Mouse (Mus musculus): ENCODE measurements around the gene Saa3. TPM values are rescaled to one million over a fixed set of nuclear protein-coding genes. Genes with fewer than 3 reads are reported as not detected.
"Not testable (repeated sequence)": the region's sequence is repeated elsewhere in the genome, so short reads cannot be mapped to it uniquely, and the experiment has no call there.

Saa3 gene
- polyA plus RNA-seq, 1 experiment from 2014 or later = 0.31 TPM

DNA sequence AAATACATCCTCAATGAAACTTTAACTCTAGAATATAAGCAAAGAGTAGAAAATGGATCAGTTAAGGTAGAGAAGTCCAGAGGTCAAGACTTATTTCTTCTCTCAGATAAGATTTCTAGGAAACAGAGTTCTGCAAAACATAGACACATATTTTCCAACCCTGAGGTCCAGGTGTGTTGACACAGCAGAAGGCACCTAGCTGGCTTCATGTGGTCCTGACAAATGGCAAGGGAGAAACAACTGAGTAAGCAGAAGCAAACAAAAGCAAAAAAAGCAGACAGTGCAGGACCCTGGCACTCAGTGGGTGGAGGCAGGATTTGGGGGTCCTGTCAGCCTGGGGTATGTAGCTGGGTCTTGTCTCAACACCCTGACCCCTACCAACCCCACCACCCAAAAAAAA lies 34.8 kb downstream of the Saa3 start:
- Histone ChIP-seq H3K4me3 (ENCODE audit: low read depth, low read length) (no peak overlapping the region), H3K4me2 (ENCODE audit: low read length) (no peak overlapping the region), H3K27ac (ENCODE audit: low read length) (no peak overlapping the region), H3K9ac (ENCODE audit: low read depth, low read length) (no peak overlapping the region), H3K27me3 (ENCODE audit: control insufficient read depth, insufficient read depth, low read depth, low read length) (no peaks in the 10 kb centered on the region), H3K9me3 (replicated peaks; ENCODE audit: control insufficient read depth, low read length, poor library complexity, severe bottlenecking) (no peaks in the 10 kb centered on the region), H3K36me3 (ENCODE audit: control insufficient read depth, insufficient read depth, low read length) (no peaks in the 10 kb centered on the region), H3K4me1 (ENCODE audit: control insufficient read depth, insufficient read depth, low read length) (no peaks in the 10 kb centered on the region)
- no peak for ATAC-seq

DNA sequence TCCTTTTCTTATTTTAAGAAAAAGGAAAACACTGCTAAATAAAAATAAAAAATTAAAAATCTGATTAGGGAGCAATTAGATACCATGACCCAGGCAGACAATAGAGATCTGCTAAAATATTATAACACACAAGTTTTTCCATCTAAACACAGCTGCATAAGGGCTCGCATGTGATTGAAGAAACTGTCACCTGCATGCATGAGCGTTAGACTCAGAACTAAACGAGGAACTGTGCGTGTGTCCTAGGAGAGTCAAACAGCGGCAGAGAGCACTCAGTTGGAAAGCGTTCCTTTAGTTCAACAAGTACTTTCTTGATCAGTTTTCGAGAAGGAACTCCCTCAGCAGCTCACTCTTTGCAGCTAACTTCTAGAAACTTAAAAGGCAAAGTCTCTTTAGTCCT lies 36.5 kb downstream of the Saa3 start:
- ATAC-seq; H3K27me3 ChIP-seq (ENCODE audit: control insufficient read depth, insufficient read depth, low read depth, low read length); H3K27ac ChIP-seq (ENCODE audit: low read length); H3K4me3 ChIP-seq (ENCODE audit: low read depth, low read length); H3K4me2 ChIP-seq (ENCODE audit: low read length); H3K4me1 ChIP-seq (ENCODE audit: control insufficient read depth, insufficient read depth, low read length); H3K9me3 ChIP-seq (replicated peaks; ENCODE audit: control insufficient read depth, low read length, poor library complexity, severe bottlenecking); H3K9ac ChIP-seq (ENCODE audit: low read depth, low read length); H3K36me3 ChIP-seq (ENCODE audit: control insufficient read depth, insufficient read depth, low read length): not testable (repeated sequence)
- WGBS = 83% methylated on average over 7 of the region's 7 CpGs

DNA sequence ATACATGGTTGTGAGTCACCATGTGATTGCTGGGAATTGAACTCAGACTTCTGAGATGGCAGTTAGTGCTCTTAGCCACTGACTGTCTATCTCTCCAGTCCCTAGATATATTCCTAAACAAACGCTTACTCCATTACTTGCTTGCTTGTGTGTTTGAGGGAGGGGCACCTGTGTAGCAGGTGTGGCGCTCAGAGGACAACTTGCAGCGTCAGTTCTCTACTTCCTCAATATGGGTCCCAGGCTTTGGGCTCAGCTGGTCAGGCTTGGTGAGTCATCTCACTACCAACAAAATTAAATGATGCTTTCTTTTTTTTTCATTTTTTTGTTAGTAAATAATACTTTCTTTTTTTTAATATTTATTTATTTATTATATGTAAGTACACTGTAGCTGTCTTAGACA lies 37.1 kb downstream of the Saa3 start:
- Histone ChIP-seq H3K4me1 (ENCODE audit: control insufficient read depth, insufficient read depth, low read length) (no peaks in the 10 kb centered on the region), H3K36me3 (ENCODE audit: control insufficient read depth, insufficient read depth, low read length) (no peaks in the 10 kb centered on the region), H3K9ac (ENCODE audit: low read depth, low read length) (no peak overlapping the region), H3K27me3 (ENCODE audit: control insufficient read depth, insufficient read depth, low read depth, low read length) (no peaks in the 10 kb centered on the region), H3K4me3 (ENCODE audit: low read depth, low read length) (no peak overlapping the region), H3K27ac (ENCODE audit: low read length) (no peak overlapping the region), H3K4me2 (ENCODE audit: low read length) (no peak overlapping the region), H3K9me3 (replicated peaks; ENCODE audit: control insufficient read depth, low read length, poor library complexity, severe bottlenecking) (no peaks in the 10 kb centered on the region)
- 95% methylated on average over 3 of the region's 3 CpGs for WGBS
- ATAC-seq = no peak

DNA sequence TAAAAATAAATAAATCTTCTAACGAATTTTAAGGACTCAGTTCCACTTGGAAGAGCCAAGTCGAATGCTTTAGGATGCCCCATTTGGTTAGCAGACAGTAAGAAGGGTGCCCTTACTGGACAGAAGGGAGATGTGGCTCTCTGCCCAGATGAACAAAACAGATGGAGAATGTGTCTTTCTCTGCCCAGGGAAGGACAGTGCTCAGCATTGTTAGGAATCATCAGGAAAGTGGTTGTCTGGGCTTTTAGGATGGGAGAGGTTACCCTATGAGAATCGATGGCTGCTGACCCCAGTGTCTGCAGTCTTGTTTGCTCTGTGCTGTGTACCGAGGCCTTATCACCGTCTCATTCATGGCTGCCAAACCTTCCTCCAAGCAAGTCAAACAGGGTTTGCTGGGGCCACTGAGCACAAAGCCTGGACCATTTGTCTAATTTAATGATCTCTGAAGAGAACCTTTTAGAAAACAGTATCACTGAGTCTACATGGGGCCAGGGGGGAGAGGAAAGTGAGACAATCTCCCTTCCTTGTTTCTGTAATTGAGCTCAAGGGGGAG lies 38.6 kb downstream of the Saa3 start:
- Histone ChIP-seq H3K4me1 (ENCODE audit: control insufficient read depth, insufficient read depth, low read length) (no peaks in the 10 kb centered on the region), H3K4me3 (ENCODE audit: low read depth, low read length) (no peak overlapping the region), H3K9ac (ENCODE audit: low read depth, low read length) (no peak overlapping the region), H3K4me2 (ENCODE audit: low read length) (no peak overlapping the region), H3K27me3 (ENCODE audit: control insufficient read depth, insufficient read depth, low read depth, low read length) (no peaks in the 10 kb centered on the region), H3K36me3 (ENCODE audit: control insufficient read depth, insufficient read depth, low read length) (no peaks in the 10 kb centered on the region), H3K9me3 (replicated peaks; ENCODE audit: control insufficient read depth, low read length, poor library complexity, severe bottlenecking) (no peaks in the 10 kb centered on the region), H3K27ac (ENCODE audit: low read length) (no peak overlapping the region)
- WGBS = 63% methylated on average over 5 of the region's 5 CpGs
- no peak for ATAC-seq

DNA sequence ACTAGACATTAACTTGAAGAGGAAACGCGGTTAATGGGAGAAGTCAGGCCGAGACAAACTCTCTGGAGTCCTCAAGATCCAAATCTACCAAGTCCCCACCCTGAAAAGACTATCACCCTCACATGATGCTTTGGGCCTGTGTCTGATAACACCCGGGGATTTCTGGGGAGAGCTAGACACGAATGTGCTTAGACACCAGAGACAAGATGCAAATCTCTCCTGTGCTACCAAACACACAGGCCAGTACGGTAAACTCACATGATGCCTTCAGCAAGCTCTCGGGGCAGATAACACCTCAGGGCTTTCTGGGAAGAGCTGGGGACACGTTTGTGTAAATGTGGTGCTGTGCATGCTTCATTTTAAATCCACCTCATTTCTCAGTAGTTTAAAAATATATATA lies 39.6 kb downstream of the Saa3 start:
- WGBS = 88% methylated on average over 8 of the region's 8 CpGs
- no peak overlapping the region for H3K27ac ChIP-seq (ENCODE audit: low read length)

DNA sequence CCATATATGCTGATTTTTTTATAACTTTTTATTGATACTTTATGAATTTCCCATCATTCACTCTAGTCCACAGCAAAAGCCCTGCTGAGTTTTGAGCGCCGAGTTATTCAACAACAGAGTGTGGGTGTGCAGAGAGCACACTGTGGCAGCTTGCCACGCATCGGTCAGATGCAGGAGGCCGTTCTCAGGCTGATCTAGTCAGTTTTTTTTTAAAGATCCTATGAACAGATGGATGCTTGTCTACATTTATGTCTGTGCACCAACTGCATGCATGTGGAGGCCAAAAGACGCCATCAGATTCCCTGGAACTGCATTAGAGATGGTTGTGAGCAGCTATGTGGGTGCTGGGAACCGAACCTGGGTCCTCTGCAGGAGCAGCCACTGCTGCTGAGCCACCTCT lies 40.4 kb downstream of the Saa3 start:
- no peak for ATAC-seq
- WGBS = 95% methylated on average over 7 of the region's 7 CpGs
- H3K36me3 ChIP-seq (ENCODE audit: control insufficient read depth, insufficient read depth, low read length) = no peaks in the 10 kb centered on the region

More for the DNA sequence above, 39.6 kb downstream of the Saa3 start:
- H3K9ac ChIP-seq (ENCODE audit: low read depth, low read length) = no peak overlapping the region
- no peaks in the 10 kb centered on the region for H3K4me1 ChIP-seq (ENCODE audit: control insufficient read depth, insufficient read depth, low read length)
- H3K9me3 ChIP-seq (replicated peaks; ENCODE audit: control insufficient read depth, low read length, poor library complexity, severe bottlenecking) = no peaks in the 10 kb centered on the region
- H3K4me3 ChIP-seq (ENCODE audit: low read depth, low read length) = no peak overlapping the region
- H3K4me2 ChIP-seq (ENCODE audit: low read length) = no peak overlapping the region
- H3K36me3 ChIP-seq (ENCODE audit: control insufficient read depth, insufficient read depth, low read length) = no peaks in the 10 kb centered on the region
- ATAC-seq = no peak
- H3K27me3 ChIP-seq (ENCODE audit: control insufficient read depth, insufficient read depth, low read depth, low read length) = no peaks in the 10 kb centered on the region

DNA sequence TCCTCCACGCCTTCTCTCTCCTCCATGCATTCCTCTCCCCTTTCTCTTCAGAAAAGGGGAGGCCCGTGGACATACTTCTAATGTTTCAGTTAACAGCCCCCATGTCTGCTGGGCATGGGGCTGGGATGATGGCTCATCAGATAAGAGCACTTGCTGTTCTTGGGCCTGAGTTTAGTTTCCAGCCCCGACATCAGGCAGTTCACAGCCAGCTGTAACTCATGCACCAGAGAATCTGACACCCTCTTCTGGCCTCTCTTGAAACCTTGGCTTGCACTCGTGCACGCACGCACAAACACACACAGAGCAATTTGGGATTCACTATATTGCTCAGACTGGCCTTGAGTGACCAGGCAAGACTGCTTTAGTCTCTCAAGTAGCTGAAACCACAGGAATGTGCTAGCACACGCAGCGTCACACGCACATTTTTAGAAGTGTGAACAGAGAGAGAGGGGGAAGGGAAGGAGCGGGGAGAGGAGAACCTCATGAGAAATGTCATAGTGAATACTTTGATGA lies 43.3 kb downstream of the Saa3 start, which contains the start of gene Tph1:
TSS of gene Tph1 (minus strand) at position 378 of the 513 bp plus-strand sequence.
- 68% methylated on average over 10 of the region's 10 CpGs for WGBS
- no peak within 1 kb of the TSS for H3K27ac ChIP-seq (ENCODE audit: low read length)

More for the DNA sequence above, 40.4 kb downstream of the Saa3 start:
- Histone ChIP-seq H3K27ac (ENCODE audit: low read length) (no peak overlapping the region), H3K4me3 (ENCODE audit: low read depth, low read length) (no peak overlapping the region), H3K4me2 (ENCODE audit: low read length) (no peak overlapping the region), H3K9ac (ENCODE audit: low read depth, low read length) (no peak overlapping the region), H3K27me3 (ENCODE audit: control insufficient read depth, insufficient read depth, low read depth, low read length) (no peaks in the 10 kb centered on the region), H3K9me3 (replicated peaks; ENCODE audit: control insufficient read depth, low read length, poor library complexity, severe bottlenecking) (no peaks in the 10 kb centered on the region), H3K4me1 (ENCODE audit: control insufficient read depth, insufficient read depth, low read length) (no peaks in the 10 kb centered on the region)

DNA sequence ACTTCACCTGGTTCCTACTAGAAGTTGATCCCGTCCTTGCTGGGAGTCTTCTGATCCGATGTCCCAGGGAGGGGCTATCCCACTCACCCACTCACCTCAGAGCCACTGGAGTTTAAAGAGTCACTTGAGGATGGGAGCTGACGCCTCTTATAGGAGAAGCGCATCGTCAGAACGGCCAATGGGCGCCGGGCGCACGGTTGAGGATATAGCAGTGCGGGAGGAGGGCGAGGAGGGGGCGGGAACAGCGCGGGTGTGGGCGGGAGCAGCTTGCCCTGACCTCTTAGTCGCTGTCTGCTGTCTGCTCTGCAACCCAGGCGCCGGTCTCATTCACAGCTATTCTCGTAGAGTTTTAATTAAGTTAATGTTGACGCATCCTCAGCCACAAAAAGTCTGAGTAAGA lies 48.2 kb downstream of the Saa3 start:
- H3K27me3 ChIP-seq (ENCODE audit: control insufficient read depth, insufficient read depth, low read depth, low read length) = peaks cover 4% of the 10 kb centered on the region
- peaks cover 6% of the 10 kb centered on the region for H3K4me1 ChIP-seq (ENCODE audit: control insufficient read depth, insufficient read depth, low read length)
- peak overlapping the region; percentile 55 for H3K4me2 ChIP-seq (ENCODE audit: low read length)
- H3K9ac ChIP-seq (ENCODE audit: low read depth, low read length) = no peak overlapping the region
- no peaks in the 10 kb centered on the region for H3K9me3 ChIP-seq (replicated peaks; ENCODE audit: control insufficient read depth, low read length, poor library complexity, severe bottlenecking)
- H3K36me3 ChIP-seq (ENCODE audit: control insufficient read depth, insufficient read depth, low read length) = no peaks in the 10 kb centered on the region
- H3K27ac ChIP-seq (ENCODE audit: low read length) = no peak overlapping the region
- ATAC-seq = no peak
- peak overlapping the region; percentile 11 for H3K4me3 ChIP-seq (ENCODE audit: low read depth, low read length)
- 2% methylated on average over 21 of the region's 21 CpGs for WGBS

More for the DNA sequence above, 43.3 kb downstream of the Saa3 start, which contains the start of gene Tph1:
- peaks cover 2% of the 10 kb centered on the region; the same call in 1 of the 2 replicates for H3K4me1 ChIP-seq (ENCODE audit: control insufficient read depth, insufficient read depth, low read length)
- no peak within 1 kb of the TSS for H3K4me3 ChIP-seq (ENCODE audit: low read depth, low read length)
- no peak within 1 kb of the TSS for H3K9ac ChIP-seq (ENCODE audit: low read depth, low read length)
- no peaks in the 10 kb centered on the region for H3K9me3 ChIP-seq (replicated peaks; ENCODE audit: control insufficient read depth, low read length, poor library complexity, severe bottlenecking)
- ATAC-seq = no peak
- no peaks in the 10 kb centered on the region; the same call in 1 of the 2 replicates for H3K27me3 ChIP-seq (ENCODE audit: control insufficient read depth, insufficient read depth, low read depth, low read length)
- no peaks in the 10 kb centered on the region for H3K36me3 ChIP-seq (ENCODE audit: control insufficient read depth, insufficient read depth, low read length)
- no peak within 1 kb of the TSS for H3K4me2 ChIP-seq (ENCODE audit: low read length)

DNA sequence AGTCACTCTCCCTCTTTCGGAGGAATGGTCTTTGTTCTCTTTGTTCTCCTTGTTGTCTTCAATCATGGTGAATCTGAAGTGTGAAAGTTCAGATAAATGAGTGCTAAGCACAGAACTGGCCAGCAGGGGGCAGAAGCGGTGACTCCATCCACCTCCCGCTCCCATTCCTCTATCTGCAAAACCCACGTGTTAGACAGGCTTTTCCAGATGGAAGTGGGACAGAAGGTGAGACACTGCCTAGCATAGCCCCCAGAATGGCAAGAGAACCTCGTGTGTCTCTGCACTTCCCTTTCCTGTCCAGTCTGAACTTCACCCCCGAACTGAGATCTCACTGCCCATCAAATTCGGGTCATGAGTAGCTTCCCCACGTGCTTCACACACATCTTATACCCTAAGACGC lies 50.3 kb downstream of the Saa3 start:
- no peak for ATAC-seq
- Histone ChIP-seq H3K4me3 (ENCODE audit: low read depth, low read length) (no peak overlapping the region), H3K36me3 (ENCODE audit: control insufficient read depth, insufficient read depth, low read length) (no peaks in the 10 kb centered on the region), H3K9ac (ENCODE audit: low read depth, low read length) (no peak overlapping the region), H3K27ac (ENCODE audit: low read length) (no peak overlapping the region), H3K4me1 (ENCODE audit: control insufficient read depth, insufficient read depth, low read length) (peaks cover 8% of the 10 kb centered on the region), H3K9me3 (replicated peaks; ENCODE audit: control insufficient read depth, low read length, poor library complexity, severe bottlenecking) (no peaks in the 10 kb centered on the region), H3K4me2 (ENCODE audit: low read length) (no peak overlapping the region), H3K27me3 (ENCODE audit: control insufficient read depth, insufficient read depth, low read depth, low read length) (peaks cover 4% of the 10 kb centered on the region)
- WGBS = 37% methylated on average over 9 of the region's 9 CpGs

Measured in midbrain, embryonic 16.5 days (tissue).